Mouse (Mus musculus) neural tube, embryonic 10.5 days (tissue): Measurements from ENCODE around the gene Mup15.
"Not testable (repeated sequence)": the region's sequence is repeated elsewhere in the genome, so short reads cannot be mapped to it uniquely, and the experiment has no call there.

ENCODE experiments used
- DNase-seq: peaks from one replicate; pipeline ENCODE4 v3.0.0-alpha.2; 2017; ENCODE audit warnings: low spot score; ENCODE audit errors: extremely low spot score

Mup15 gene

GRCm38 (mm10) chr4:61439643-61440042 is at the start of gene Mup15:
Gene Mup15, minus strand, starts transcription at chr4:61439743.
- DNase-seq: not testable (repeated sequence)
